Mouse (Mus musculus) G1E (cell line): ENCODE measurements at regions not wholly inside any gene's neighbourhood (a gene's known extent, or its start where the extent isn't known, plus 50 kb on each side); places are given as distances from the start of the nearest gene placed in this dataset.

ENCODE experiments used
- ATAC-seq: 2 replicates; pipeline ENCODE4 v1.8.0; 2016; ENCODE audit warnings: mild to moderate bottlenecking; ENCODE audit not compliant: insufficient number of reproducible peaks, poor library complexity, low FRiP score, severe bottlenecking; ENCODE audit errors: extremely low read depth
- DNase-seq: peaks from one replicate; pipeline ENCODE4 v3.0.0; 2012; ENCODE audit warnings: low spot score
- H3K27me3 ChIP-seq: 2 replicates; pipeline ENCODE4 v1.6.1; 2012; ENCODE audit warnings: mild to moderate bottlenecking, low read length, inconsistent platforms; ENCODE audit not compliant: insufficient read depth
- H3K36me3 ChIP-seq: replicated peaks from 2 replicates; pipeline ENCODE3; 2012; ENCODE audit warnings: mild to moderate bottlenecking, inconsistent platforms
- H3K4me1 ChIP-seq: 2 replicates; pipeline ENCODE4 v1.6.1; 2012; ENCODE audit warnings: low read depth, low read length, inconsistent platforms, mixed read lengths; ENCODE audit not compliant: insufficient read depth
- H3K4me3 ChIP-seq: 2 replicates; pipeline ENCODE4 v1.5.1; 2012; ENCODE audit warnings: low read depth, mild to moderate bottlenecking, inconsistent platforms, low read length, moderate library complexity, mixed read lengths
- H3K9me3 ChIP-seq: replicated peaks from 2 replicates; pipeline ENCODE4 v1.6.1; 2012; ENCODE audit warnings: inconsistent platforms
- CTCF ChIP-seq: IDR thresholded peaks from 2 replicates; pipeline ENCODE4 v1.5.1; 2012; ENCODE audit warnings: low read depth, low read length, inconsistent platforms, mixed read lengths
- GATA1 ChIP-seq: IDR thresholded peaks from 2 replicates; pipeline ENCODE4 v1.6.1; 2012; ENCODE audit warnings: borderline replicate concordance, low read length, inconsistent platforms, mixed read lengths
- GATA2 ChIP-seq: IDR thresholded peaks from 2 replicates; pipeline ENCODE4 v1.6.1; 2012; ENCODE audit warnings: low read depth, low read length, inconsistent platforms, borderline replicate concordance
- POLR2AphosphoS5 ChIP-seq: IDR thresholded peaks from 2 replicates; pipeline ENCODE4 v1.6.1; 2012; ENCODE audit warnings: low read depth, low read length, inconsistent platforms; ENCODE audit not compliant: insufficient replicate concordance
- TAL1 ChIP-seq: conservative IDR thresholded peaks from 2 replicates; pipeline ENCODE4 v1.6.1; 2012; ENCODE audit warnings: low read depth, low read length, inconsistent platforms, mixed read lengths

DNA sequence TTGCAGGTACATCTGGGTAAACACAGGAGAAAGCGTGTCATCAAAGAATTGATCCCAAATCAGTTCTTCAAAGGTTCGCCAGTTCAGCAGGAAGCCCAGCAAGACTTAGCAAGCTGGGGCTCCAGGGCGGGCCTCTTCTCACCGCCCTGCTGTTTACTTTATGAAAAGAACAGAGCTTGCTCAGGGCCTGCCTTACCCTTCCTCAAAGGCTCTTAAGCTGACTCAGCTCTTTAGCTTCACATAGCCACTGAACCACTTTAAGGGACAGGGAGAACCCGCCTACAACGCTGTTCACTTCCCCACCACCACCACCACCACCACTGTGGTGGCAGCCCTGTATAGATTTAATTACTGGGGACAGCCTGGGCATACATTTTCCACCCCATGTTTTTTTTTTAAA is 148.5 kb downstream of the Clic5 start:
- H3K4me3 ChIP-seq = no peak overlapping the region
- H3K36me3 ChIP-seq = no peaks in the 10 kb centered on the region
- TF ChIP-seq CTCF = no peak
- TF ChIP-seq GATA1 = no peak
- TF ChIP-seq POLR2AphosphoS5 = no peak
- no peak for TF ChIP-seq TAL1
- TF ChIP-seq GATA2 = no peak
- DNase-seq = no peak
- no peak for ATAC-seq
- no peaks in the 10 kb centered on the region for H3K27me3 ChIP-seq
- no peaks in the 10 kb centered on the region for H3K4me1 ChIP-seq
- peaks cover 47% of the 10 kb centered on the region for H3K9me3 ChIP-seq

- no peak for DNase-seq
- Histone ChIP-seq H3K27me3 (no peaks in the 10 kb centered on the region), H3K9me3 (peaks cover 51% of the 10 kb centered on the region), H3K36me3 (no peaks in the 10 kb centered on the region), H3K4me1 (no peaks in the 10 kb centered on the region), H3K4me3 (no peak overlapping the region)
- ATAC-seq = no peak
- TF ChIP-seq CTCF = no peak
- TF ChIP-seq GATA1 = no peak
- no peak for TF ChIP-seq TAL1
- no peak for TF ChIP-seq POLR2AphosphoS5
- no peak for TF ChIP-seq GATA2
Observed at GRCm38 (mm10) chr17:44337253-44337652, 148.9 kb downstream of the Clic5 start.

DNA sequence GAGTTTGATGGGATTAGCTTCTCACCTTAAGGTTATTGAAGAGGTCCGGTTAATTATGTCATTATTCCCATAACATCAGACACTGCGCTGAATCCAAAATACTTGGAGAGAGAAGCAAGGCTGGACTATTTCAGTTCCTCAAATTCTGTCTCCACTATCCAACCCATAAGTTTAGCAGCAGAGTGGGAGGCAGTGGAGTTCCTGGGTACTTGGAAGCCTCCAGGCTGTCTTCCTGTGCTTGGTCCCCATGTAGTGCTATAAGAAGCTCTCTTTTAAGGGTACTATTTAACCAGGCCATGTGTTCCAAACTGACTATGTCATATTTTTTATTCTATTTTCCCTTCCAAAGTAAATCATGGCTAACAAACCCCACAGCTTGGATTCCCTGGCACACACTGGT is 156.2 kb downstream of the Clic5 start:
- no peak for DNase-seq

GRCm38 (mm10) chr17:44345374-44345773 is 157.0 kb downstream of the Clic5 start:
- TF ChIP-seq GATA2 (no peak), POLR2AphosphoS5 (no peak), TAL1 (no peak), CTCF (no peak)
- H3K4me3 ChIP-seq = no peak overlapping the region
- DNase-seq = no peak
- no peaks in the 10 kb centered on the region for H3K27me3 ChIP-seq
- H3K4me1 ChIP-seq = no peaks in the 10 kb centered on the region
- H3K9me3 ChIP-seq = peaks cover 74% of the 10 kb centered on the region
- no peak for ATAC-seq
- H3K36me3 ChIP-seq = no peaks in the 10 kb centered on the region

More for the DNA sequence above, 156.2 kb downstream of the Clic5 start:
- Histone ChIP-seq H3K27me3 (no peaks in the 10 kb centered on the region), H3K4me1 (no peaks in the 10 kb centered on the region), H3K4me3 (no peak overlapping the region), H3K36me3 (no peaks in the 10 kb centered on the region), H3K9me3 (peaks cover 74% of the 10 kb centered on the region)
- no peak for ATAC-seq
- TF ChIP-seq GATA1 (no peak), CTCF (no peak), TAL1 (no peak), GATA2 (no peak), POLR2AphosphoS5 (no peak)

DNA sequence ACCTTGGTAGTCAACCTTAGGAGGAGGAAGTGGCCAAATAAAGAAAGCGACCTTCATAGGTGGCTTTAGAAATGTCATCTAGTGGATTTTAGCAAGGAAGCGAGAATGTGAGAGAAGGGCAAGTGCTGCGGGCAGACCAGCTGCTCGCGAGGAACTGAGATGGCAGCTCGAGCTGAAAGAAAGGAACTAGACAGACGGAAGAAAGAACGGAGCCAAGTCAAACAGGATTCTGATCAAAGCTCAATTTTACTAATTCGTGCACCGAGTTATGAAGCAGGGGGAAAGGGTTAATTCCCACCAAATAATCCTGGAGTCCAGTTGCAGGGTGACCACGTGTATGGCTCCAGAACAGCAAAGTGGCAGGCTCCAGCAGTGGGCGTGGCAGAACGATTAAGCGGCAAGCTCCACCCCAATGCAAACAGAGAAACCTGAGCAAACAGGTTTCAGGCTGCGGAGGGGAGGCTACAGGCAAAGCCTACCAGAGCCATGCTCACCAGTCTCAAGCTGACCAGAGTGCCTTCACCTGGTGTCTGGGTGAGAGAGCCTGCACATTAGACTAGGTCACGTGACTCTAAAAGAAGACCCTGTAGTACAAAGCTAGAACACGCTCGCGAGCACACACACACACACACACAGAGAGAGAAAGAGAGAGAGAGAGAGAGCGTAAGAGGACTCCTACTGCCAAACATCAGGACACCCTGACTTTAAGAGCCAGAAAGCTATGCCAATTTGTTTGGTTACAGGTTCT is 162.0 kb downstream of the Clic5 start:
- H3K9me3 ChIP-seq = peaks cover 56% of the 10 kb centered on the region
- no peak overlapping the region for H3K4me3 ChIP-seq
- TF ChIP-seq GATA1 (no peak), CTCF (no peak), GATA2 (no peak), POLR2AphosphoS5 (no peak), TAL1 (no peak)
- H3K4me1 ChIP-seq = no peaks in the 10 kb centered on the region
- no peaks in the 10 kb centered on the region for H3K27me3 ChIP-seq
- H3K36me3 ChIP-seq = no peaks in the 10 kb centered on the region
- ATAC-seq (no peak), DNase-seq (no peak)

GRCm38 (mm10) chr17:44350949-44351244 is 162.5 kb downstream of the Clic5 start:
- Histone ChIP-seq H3K27me3 (no peaks in the 10 kb centered on the region), H3K4me1 (no peaks in the 10 kb centered on the region), H3K36me3 (no peaks in the 10 kb centered on the region), H3K9me3 (peaks cover 59% of the 10 kb centered on the region), H3K4me3 (no peak overlapping the region)
- TF ChIP-seq GATA1 (no peak), CTCF (no peak), TAL1 (no peak), GATA2 (no peak), POLR2AphosphoS5 (no peak)
- no peak for ATAC-seq
- DNase-seq = no peak
